Mouse (Mus musculus): ENCODE measurements around the gene Sumo2.

DNA sequence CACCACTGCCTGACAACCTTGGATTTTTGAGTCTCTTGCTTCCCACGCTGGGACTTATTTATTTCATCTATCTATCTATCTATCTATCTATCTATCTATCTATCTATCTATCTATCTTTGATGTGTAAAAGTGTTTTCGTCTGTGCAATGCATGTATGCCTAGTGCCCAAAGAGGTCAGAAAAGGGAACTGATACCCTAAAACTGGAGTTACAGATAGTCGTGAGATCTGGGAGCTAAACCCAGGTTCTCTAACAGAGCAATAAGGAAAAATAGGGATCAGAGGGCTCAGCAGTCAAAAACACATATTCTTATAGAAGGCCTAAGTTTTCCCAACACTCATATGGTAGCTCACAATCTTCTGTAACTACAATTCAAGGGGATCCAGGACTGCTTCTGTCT is 16.5 kb downstream of the Sumo2 start:
- no peak for TF ChIP-seq CTCF (conservative IDR thresholded peaks at IDR 0.05; ENCODE audit: low read length)
- TF ChIP-seq NANOG (IDR thresholded peaks at IDR 0.05; ENCODE audit: borderline replicate concordance, low read length) = no peak
